Mouse (Mus musculus): ENCODE data around the gene Acot1. TPM values are rescaled to one million over a fixed set of nuclear protein-coding genes. Genes with fewer than 3 reads are reported as not detected.

Gene Acot1
- total RNA-seq (2022), result 10 to 100 TPM; 29.0 to 59.1 (median 44.3) TPM

DNA sequence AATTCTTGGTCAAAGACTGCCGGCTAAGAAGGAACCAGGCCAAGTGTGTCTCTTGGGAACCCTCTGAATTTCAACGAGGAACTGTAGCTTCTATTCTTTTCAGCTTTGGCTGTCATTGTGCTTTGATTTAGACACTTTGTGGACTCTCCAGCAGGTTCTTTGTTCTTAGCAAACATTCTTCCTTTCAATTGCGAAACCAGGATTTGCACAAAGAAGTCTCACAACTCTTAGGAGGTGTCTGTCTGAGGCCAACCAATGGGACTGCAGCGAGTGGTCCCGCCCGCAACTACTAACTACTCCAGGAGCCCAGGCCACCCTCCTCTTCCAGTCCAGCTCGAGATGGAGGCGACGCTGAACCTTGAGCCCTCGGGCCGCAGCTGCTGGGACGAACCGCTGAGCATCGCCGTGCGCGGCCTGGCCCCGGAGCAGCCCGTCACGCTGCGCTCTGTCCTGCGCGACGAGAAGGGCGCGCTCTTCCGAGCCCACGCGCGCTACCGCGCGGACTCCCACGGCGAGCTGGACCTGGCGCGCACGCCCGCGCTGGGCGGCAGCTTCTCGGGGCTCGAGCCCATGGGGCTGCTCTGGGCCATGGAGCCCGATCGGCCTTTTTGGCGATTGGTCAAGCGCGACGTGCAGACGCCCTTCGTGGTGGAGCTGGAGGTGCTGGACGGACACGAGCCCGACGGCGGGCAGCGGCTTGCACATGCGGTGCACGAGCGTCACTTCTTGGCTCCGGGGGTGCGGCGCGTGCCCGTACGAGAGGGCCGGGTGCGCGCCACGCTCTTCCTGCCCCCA lies at the start of gene Acot1:
Gene Acot1, plus strand, starts transcription at position 320 of the 795 bp plus-strand sequence.
- DNase-seq (ENCODE audit: low spot score), result peak; percentile 71

DNA sequence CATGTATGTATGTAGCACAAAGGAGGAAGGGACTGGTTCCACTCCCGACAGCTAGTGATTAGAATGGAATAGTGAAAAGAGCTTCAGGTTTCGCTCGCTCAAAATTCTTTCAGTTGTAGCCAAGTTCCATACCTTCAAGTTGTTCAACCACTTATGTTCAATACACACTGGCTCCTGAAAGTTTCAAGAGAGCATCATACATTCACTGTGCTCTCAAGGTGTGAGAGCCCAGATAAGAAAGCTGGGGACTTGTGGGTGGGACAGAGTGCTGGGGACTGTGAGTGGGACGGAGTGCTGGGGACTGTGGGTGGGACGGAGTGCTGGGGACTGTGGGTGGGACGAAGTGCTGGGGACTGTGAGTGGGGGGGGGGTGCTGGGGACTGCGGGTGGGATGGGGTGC lies 44.1 kb upstream of the Acot1 start:
- no peak for DNase-seq (ENCODE audit: low spot score)

DNA sequence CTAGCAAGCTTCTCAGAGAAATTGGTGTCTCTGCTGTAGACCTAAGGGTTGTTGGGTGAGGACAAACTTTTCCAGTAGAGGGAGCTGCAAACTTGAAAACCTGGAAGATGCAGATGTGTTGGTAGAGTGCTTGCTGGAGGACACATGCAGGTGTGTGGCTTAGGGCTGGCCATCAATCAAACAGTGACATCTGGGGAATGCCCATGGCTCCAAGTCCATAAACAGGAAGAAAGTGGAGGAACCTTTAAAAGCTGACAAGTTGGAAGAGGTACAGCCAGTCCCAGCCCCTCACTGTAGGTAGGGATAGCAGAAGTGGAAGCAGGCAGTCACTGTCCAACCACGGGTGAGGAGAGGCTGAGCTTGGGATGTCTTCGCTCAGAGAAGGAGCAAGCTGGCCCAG lies 37.2 kb upstream of the Acot1 start:
- DNase-seq (ENCODE audit: low spot score), result no peak

DNA sequence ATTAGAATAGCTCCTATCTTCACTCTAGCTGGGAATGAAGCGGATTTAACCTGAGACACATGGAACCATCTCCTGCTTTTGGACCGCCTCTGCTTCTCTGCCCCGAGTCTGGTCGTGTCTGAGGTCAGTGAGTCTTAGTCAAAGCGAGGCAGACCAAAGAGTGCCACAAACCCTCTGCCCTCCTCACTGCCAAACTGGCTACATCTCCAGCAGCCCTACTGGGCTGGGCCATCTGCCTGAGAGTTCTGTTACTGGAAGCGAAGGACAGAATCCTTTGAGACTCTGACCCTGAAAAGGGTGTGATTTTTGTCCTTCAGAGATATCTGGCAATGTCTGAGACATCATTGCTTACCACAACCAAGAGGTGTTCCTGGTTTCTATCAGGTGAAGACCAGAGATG lies 30.4 kb upstream of the Acot1 start:
- no peak for DNase-seq (ENCODE audit: low spot score)

DNA sequence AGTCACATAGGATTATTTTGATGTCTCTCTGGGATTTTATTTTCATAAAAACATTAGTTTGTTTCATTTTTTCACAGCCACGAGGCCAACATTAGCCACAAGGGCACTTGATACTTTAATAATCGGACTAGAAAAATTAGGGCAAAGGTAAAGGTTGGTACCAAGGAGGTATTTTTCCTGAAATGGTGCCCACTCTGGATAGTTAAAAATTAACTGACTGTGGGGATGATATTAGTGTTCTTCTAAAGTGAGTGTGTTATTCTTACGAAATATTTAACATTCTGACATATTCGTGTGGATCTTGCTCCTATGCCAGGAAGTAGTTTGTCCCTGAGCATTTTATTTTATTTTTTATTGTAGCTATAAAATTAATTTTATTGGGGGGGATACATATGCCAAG lies 27.7 kb upstream of the Acot1 start:
- no peak for DNase-seq (ENCODE audit: low spot score)

DNA sequence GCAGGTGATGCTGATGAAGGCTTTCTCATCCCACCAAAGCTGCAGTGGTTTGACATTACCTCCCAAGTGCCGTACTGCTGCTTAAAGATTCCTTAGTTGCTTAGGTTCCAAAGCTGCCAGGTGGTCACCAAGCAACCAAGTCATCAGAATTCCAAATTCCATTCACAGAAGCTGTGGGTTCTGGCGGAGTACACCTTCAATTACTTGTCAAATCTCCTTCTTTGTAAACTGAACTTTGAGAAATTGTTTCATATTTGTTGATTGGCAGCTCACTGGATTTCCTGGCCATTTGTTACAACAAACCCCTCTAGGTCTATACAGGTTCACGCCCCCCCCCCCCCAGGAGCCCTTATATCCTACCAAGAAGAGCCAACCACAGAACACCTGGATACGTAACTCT lies 24.5 kb upstream of the Acot1 start, which contains the start of gene Heatr4:
Gene Heatr4, minus strand, starts transcription at position 101 of the 400 bp plus-strand sequence.
- DNase-seq (ENCODE audit: low spot score), result no peak

DNA sequence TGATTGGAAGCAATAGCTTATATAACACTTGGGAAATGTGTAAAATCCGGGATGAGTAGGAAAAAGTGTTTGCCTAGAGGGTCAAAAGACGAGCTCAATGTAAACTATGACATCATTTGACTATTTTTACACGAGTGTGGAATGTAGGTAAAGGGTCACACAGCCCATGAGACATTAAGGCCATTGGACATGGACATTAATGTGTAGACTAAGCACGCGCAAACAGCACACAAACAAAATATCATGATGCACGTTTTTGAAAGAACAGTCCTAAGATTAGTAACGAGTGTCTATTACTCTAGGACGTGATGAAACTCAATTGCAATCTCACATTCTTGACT lies 22.1 kb upstream of the Acot1 start:
- DNase-seq (ENCODE audit: low spot score), result peak; percentile 38

DNA sequence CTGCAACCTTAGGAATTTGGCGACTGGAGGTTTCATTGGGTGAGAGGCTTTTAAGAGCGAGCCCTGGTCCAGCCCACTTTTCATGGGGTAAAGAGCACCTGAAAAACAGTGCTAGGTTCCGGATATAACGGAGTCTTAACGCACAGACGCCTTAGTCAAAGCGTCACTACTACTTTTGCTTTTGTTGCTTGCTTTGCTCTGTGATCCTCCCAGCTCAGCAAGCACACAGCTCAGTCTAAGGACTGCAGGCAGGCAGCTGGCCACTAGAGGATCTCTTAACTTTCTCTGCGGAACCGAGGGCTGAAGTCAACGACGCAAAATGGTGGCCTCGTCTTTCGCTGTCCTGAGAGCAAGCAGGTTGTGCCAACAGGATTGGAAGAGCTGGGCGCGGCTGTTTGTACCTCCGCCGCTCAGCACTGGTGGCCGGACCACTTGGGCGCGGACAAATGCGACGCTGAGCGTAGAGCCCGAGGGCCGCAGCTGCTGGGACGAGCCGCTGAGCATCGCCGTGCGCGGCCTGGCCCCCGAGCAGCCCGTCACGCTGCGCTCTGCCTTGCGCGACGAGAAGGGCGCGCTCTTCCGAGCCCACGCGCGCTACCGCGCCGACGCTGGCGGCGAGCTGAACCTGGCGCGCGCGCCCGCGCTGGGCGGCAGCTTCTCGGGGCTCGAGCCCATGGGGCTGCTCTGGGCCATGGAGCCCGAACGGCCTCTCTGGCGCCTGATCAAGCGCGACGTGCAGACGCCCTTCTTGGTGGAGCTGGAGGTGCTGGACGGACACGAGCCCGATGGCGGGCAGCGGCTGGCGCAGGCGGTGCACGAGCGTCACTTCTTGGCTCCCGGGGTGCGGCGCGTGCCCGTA lies 21.5 kb upstream of the Acot1 start, which contains the start of gene Acot2:
Gene Acot2, plus strand, starts transcription at position 279 of the 859 bp plus-strand sequence.
- peak; percentile 78 for DNase-seq (ENCODE audit: low spot score)

DNA sequence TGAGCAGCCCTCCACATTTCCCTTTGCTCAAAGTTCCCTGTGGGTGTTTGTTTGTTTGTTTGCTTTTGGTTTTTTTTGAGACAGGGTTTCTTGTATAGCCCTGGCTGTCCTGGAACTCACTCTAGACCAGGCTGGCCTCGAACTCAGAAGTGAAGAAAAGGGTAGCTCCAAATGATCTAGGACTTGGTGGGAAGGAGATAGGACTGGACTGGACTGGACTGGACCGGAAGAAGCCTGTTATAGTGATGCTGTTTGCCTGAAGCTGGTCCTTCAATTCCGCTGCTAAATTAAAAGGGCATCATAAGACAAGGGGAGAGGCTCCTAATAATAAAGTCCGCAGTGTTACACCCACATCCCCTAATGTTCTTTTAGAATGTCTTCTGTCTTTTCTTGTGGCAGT lies 20.8 kb upstream of the Acot1 start:
- no peak for DNase-seq (ENCODE audit: low spot score)

DNA sequence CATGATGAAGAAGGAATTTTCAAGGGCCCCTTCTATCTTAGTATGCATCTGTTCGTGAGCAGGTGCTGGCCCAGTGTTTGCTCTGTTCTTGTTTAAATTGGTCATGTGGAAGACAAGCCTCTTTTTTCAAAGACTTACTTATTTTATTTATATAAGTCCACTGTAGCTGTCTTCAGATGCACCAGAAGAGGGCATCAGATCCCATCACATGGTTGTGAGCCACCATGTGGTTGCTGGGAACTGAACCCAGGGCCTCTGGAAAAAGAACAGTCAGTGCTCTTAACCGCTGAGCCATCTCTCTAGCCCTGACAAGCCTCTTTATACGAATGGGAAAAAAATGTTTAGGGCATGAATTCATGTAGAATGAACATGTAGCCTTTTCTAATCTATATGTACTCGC lies 19.9 kb upstream of the Acot1 start:
- no peak for DNase-seq (ENCODE audit: low spot score)

DNA sequence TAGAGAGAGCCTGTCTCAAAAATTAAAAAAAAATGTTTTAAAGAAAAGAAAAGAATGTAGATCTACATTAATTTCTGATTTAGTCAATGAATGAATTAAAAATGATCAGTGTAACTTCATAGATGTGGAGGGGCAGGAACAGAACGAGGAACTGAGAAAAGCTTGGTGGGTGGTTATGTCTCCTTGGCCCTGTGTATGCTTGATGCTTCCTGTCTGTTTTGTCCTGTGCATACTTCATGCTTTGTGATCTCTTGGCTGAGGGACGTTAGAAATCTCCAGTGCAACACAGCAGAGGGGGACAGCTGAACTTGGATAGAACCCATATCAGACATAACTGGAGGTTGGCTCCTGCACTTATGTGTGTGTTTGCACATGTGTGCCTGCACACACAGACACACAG lies 12.1 kb upstream of the Acot1 start:
- DNase-seq (ENCODE audit: low spot score), result no peak

DNA sequence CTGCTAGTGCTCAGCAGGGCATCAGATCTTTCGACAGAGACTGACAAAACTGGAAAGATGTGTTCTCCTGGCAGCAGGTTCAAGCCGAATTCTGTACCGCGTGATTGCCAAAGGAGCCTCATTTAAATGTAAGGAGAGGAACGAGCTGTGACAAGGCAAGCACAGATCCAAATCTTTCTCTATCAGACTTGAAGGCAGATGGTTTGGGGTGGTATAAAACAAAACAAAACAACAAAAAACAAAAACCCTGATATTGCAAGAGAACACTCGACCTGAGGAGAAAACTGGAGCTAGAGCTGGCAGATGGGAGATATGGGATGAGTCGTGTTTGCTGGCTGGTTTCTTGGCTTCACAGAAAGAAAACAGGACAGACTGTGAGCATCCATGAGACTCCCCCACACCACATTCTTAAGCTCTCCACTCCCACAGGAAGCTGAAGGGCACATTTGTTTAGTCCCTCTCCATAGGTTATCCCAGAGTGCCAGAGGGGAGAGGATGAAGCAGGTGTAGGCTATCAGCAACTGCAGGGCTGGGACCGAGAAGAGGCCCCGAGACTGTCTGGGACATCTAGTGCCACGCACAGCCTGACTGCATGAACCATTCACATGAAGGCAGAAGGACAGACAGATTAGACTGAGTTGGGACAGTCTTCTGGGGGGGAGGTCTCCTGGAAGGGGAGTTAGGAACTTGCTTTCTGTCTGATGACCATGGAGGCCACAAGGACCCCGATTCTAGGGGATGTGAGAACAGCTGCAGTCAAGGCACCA lies 10.8 kb upstream of the Acot1 start:
- DNase-seq (ENCODE audit: low spot score), result no peak

DNA sequence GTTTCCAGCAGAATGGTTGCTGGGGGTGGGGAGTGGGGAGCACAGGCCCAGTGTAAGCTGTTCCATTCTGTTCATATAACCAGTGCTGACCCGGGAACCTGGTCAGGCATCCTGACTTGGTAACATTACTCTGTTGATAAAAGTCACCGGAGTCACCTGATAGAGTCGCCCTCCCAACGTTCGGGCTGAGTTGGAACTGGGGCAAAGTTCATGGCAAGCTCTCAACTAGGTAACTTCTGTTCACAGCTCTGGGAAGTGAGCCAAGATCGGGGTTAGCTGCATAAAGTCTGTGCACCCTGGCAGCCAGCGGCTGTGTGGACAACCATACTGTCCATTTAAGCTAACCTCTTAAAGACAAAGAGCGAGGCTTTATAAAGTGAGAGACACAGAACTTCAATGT lies 10.1 kb upstream of the Acot1 start:
- peak; percentile 67 for DNase-seq (ENCODE audit: low spot score)

DNA sequence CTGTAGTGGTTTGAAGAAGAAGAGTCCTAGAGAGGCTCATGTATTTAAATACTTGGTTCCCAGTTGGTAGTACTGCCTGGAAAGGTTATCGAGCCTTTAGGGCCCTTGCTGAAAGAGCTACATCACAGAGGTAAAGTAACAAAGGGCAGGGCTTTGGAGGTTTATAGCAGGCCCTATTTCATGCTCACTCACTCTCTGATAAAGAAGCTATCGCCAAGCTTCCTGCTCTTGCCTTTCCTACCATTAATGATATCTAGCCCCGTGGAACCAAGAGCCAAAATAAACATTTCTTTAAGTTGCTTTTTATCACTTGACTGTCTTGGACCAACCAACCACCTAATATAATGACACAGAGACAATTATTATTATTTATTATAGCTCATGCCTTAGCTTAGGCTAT lies 8.9 kb upstream of the Acot1 start:
- DNase-seq (ENCODE audit: low spot score), result no peak

DNA sequence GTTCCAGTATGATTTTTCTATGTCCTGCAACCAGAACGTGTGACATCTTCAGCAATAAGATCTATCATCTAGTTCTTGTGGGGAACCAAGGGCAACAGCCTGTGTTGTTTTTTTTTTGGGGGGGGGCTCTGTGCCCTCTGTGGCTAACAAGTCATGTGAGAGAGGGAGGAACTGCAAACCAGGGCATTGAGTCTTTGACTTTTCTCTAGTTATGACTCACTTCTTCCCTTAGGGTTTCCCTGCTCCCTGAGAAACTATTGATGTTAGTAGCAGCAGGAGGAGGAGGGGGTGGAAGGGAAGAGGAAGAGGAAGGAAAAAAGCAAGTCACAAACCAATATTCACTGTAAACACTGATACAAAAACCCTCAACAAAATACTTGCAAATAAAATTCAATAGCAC lies 5.4 kb upstream of the Acot1 start:
- no peak for DNase-seq (ENCODE audit: low spot score)

DNA sequence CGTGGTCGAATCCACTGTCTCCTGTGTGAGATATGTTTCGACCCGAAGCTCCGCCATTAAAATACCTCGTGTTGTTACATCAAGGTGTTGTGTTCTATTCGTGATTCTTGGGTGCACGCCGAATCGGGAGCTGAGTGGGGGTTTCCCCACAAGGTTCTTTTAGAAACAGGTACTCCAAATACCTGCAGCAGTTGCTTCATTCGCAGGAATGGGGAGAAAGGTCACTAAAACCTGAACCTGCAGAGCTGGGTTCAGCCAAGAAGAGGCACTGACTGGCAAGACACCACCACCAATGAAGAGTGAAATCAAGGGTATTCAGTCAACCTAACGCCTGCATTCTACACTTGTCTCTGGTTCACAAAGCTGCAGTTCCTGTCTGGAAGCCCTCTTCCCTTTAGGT lies 1.0 kb upstream of the Acot1 start:
- DNase-seq (ENCODE audit: low spot score), result no peak

DNA sequence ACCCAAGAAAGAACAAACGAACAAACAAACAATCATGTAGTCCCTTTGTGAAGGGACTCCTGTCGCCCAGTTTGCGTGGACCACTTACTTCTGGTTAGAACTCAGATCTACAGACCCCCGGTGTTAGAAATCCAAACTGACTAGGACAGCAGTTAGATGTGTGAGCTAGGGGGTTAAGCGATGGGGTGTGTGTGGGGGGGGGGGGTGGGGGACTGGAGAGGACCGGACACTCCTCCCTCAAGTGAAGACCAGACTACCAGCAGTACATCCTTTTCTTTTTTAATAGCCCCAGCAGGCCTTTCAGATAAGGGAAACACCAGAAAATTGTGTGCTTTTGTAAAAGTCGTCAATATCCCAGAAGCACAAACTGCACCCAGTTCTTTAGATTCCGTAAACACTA lies 561 bp upstream of the Acot1 start:
- no peak for DNase-seq (ENCODE audit: low spot score)

DNA sequence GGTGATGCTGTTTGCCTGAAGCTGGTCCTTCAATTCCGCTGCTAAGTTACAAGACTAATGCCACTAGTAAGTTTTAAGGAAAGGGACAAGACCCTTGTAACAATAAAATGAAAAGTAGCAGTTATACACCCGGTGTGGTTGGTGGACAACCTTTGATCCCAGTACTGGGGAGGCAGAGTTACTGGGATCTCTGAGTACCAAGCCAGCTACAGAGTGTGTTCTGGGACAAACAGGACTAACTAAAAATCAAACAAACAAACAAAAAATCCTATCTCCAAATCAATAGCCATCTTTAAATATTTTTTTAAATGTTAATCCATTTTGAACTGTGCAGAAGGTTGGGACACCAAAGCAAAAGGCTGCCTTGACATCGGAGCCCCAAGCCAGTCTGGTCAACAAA lies 911 bp downstream of the Acot1 start:
- no peak for DNase-seq (ENCODE audit: low spot score)

DNA sequence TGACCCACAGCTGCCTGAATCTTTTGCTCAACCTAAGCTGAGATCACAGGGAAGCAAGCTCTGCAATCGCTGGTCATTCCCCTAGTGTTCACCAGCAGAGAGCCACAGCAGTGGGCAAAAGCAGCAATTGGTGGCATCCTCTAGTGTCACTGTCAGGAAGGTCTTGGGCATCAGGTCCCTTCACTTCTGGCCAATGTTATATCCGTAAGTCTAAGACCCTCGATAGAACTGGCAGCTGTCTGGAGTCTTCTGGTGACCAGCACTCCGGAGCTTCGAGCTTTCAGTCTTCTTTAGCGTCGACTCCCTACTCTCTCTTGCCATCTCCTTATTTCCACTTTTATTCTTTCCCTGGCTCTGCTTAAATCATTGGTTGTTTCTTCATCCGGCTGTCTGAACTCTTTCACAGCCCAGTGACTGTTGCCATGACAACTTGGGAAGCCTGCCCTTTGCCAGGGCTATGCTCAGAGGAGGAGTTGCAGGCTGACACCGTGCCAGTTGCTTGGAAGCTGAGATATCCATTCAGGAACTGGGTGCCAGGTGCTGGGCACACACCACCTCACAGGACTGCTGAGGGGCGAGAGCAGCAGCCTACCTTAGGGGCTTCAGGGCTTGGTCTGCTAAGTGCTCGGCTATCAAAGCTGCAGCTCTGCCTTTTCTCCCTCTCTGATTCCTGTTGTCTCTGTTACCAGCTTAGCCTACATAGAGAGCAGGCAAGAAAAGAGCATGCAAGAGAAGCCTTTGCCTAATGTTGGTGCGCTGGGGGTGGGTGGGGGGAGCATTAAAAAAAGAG lies 2.2 kb downstream of the Acot1 start:
- no peak for DNase-seq (ENCODE audit: low spot score)

DNA sequence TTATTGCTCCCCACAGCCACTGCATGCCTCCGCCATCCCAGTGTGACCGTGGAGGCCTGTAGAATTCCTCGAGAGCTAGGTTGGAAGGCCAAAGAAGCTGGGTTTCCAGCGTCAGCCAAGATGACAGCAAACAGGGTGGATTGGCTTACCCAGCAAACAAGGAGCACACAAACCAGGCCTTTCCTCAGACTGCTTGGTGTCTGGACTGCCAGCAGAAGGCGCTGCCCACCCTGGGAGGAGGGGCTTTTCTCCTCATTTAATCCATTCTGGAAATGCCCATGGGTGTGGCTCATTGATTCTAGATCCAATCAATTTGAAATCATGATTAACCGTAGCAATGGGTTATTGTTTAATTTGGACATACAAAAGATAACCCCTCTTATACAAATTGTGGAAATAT lies 3.8 kb downstream of the Acot1 start:
- no peak for DNase-seq (ENCODE audit: low spot score)

DNA sequence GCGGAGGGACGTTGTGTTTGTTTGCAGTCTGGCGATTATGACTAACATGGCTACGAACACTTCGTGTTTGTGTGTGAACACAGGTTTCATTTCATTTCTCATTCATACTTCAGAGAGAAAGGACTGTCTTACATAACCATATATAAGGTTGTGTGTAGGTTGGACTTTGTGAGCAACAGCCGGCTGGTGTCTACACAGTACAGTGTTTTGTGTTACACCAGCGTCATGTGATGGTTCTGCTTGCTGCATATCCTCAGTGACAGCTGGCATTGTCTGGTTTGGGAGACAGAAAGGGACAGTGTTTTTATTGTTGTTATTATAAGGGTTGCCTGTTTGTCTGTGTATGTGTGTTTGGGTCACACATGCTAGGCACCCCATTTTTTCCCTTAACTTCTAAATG lies 4.4 kb downstream of the Acot1 start:
- DNase-seq (ENCODE audit: low spot score), result no peak
